Comparison of ENCODE assay signal across 8 mouse cellular contexts in genomic region chr5:124446301-124446881, GRCm38 (mm10). TPM values are rescaled to one million over a fixed set of nuclear protein-coding genes. Genes with fewer than 3 reads are reported as not detected.
A peak's percentile ranks its signal among the peaks of the same experiment; 100 is the strongest.
DNase-seq lines count a peak whose midpoint lies in the region; ATAC-seq and TF ChIP-seq lines count a peak whose summit lies in the region.

No protein-coding gene starts in this region.

- no peak for TF ChIP-seq CTCF in CH12.LX (conservative IDR thresholded peaks at IDR 0.05 in 1 of 2, IDR thresholded peaks at IDR 0.05 in 1 of 2; ENCODE audit: low read depth in 2 of 2, low read length in 2 of 2)
- peak; percentile 5; the same call in 1 of the 2 replicates for TF ChIP-seq CTCF in bone marrow, adult 2 months (IDR thresholded peaks at IDR 0.05; ENCODE audit: control insufficient read depth, insufficient read depth, low read length)
- peak; percentile 54 for TF ChIP-seq CTCF in stomach, postnatal 0 days (IDR thresholded peaks at IDR 0.05; ENCODE audit: low read depth)

- WGBS in bone marrow, adult 2 months: 2% methylated on average over 15 of the region's 15 CpGs
- 3% methylated on average over 15 of the region's 15 CpGs for WGBS in forebrain, embryonic 11.5 days
- WGBS in limb, embryonic 11.5 days: under 1% methylated on average over 15 of the region's 15 CpGs
- 4% methylated on average over 15 of the region's 15 CpGs for WGBS in midbrain, embryonic 11.5 days
- 1% methylated on average over 15 of the region's 15 CpGs for WGBS in stomach, postnatal 0 days

- dilution Hi-C loops in CH12.LX (cut with MboI; ENCODE audit: extremely low pct_ligation_motif_present, extremely low pct_unique_long_range_greater_than_20kb, low sequenced_read_pairs): no loop called here

- in situ Hi-C loops in CH12.LX (cut with MboI; ENCODE audit: low pct_ligation_motif_present, low pct_unique_long_range_greater_than_20kb, low sequenced_read_pairs): loop anchor here (25.0 kb wide), 1 partner anchor 416 kb away; the partner anchor contains the start of genes Ccdc92 and Zfp664

- peaks cover 92% of the 10 kb centered on the region for H3K79me2 ChIP-seq in CH12.LX (replicated peaks; ENCODE audit: control insufficient read depth, extremely low read depth, insufficient read depth, poor library complexity, severe bottlenecking)

- peak; percentile 59 for ATAC-seq in forebrain, embryonic 11.5 days (replicated peaks; ENCODE audit: low FRiP score)
- ATAC-seq in limb, embryonic 11.5 days (ENCODE audit: insufficient number of reproducible peaks, low FRiP score, low TSS enrichment, low read depth): peak; percentile 51
- peak; percentile 38; the same call in 1 of the 2 replicates for ATAC-seq in midbrain, embryonic 11.5 days (ENCODE audit: low FRiP score)
- peak; percentile 88 for ATAC-seq in stomach, postnatal 0 days (ENCODE audit: low FRiP score, low TSS enrichment)

- H3K9me3 ChIP-seq in CH12.LX (replicated peaks; ENCODE audit: low read length): no peaks in the 10 kb centered on the region
- no peaks in the 10 kb centered on the region for H3K9me3 ChIP-seq in forebrain, embryonic 11.5 days (ENCODE audit: control insufficient read depth, low read length)
- no peaks in the 10 kb centered on the region for H3K9me3 ChIP-seq in limb, embryonic 11.5 days (ENCODE audit: control insufficient read depth, low read length)
- H3K9me3 ChIP-seq in midbrain, embryonic 11.5 days (ENCODE audit: control insufficient read depth, low read length): no peaks in the 10 kb centered on the region
- H3K9me3 ChIP-seq in stomach, postnatal 0 days (ENCODE audit: control insufficient read depth, low read length): no peaks in the 10 kb centered on the region

- TF ChIP-seq EP300 in CH12.LX (IDR thresholded peaks at IDR 0.05; ENCODE audit: low read length): no peak
- TF ChIP-seq EP300 in stomach, postnatal 0 days (optimal IDR thresholded peaks at IDR 0.05): no peak

- intact Hi-C loops in heart, postnatal 36 days (cut with DNase I): loop anchor here (2.0 kb wide), 1 partner anchor 32 kb away; the partner anchor contains the start of gene Rilpl2
- intact Hi-C loops in left cerebral cortex, postnatal 25 days (cut with DNase I): no loop called here

- H3K27ac ChIP-seq in CH12.LX (ENCODE audit: insufficient read depth, low read depth): peak overlapping the region; percentile 77
- peak overlapping the region; percentile 92 for H3K27ac ChIP-seq in bone marrow, adult 2 months (ENCODE audit: control insufficient read depth, insufficient read depth, low read depth, low read length, poor library complexity)
- H3K27ac ChIP-seq in forebrain, embryonic 11.5 days (ENCODE audit: low read depth, low read length): peak overlapping the region; percentile 70
- H3K27ac ChIP-seq in limb, embryonic 11.5 days (replicated peaks; ENCODE audit: low read depth, low read length): 0 out of 2 replicates have a peak overlapping the region, but pooled peaks have one; percentile 80
- H3K27ac ChIP-seq in midbrain, embryonic 11.5 days (ENCODE audit: low read depth, low read length): peak overlapping the region; percentile 53; the same call in 1 of the 2 replicates
- peak overlapping the region; percentile 96 for H3K27ac ChIP-seq in stomach, postnatal 0 days (replicated peaks)

- peak overlapping the region; percentile 92 for H3K9ac ChIP-seq in CH12.LX (ENCODE audit: insufficient read depth, low read depth)
- peak overlapping the region; percentile 91 for H3K9ac ChIP-seq in forebrain, embryonic 11.5 days (ENCODE audit: low read length)
- H3K9ac ChIP-seq in limb, embryonic 11.5 days (ENCODE audit: low read length): peak overlapping the region; percentile 88
- peak overlapping the region; percentile 92 for H3K9ac ChIP-seq in midbrain, embryonic 11.5 days (ENCODE audit: low read length)
- peak overlapping the region; percentile 87 for H3K9ac ChIP-seq in stomach, postnatal 0 days (ENCODE audit: low read length)

- peaks cover 40 to 56% of the 10 kb centered on the region in 2 experiments for H3K36me3 ChIP-seq in CH12.LX (replicated peaks in 1 of 2; ENCODE audit: control insufficient read depth in 1 of 2, insufficient read depth in 1 of 2, low read length in 1 of 2)
- H3K36me3 ChIP-seq in forebrain, embryonic 11.5 days (ENCODE audit: control insufficient read depth, insufficient read depth, low read length): peaks cover 10% of the 10 kb centered on the region
- H3K36me3 ChIP-seq in limb, embryonic 11.5 days (ENCODE audit: control insufficient read depth, insufficient read depth, low read length): peaks cover 21% of the 10 kb centered on the region
- H3K36me3 ChIP-seq in midbrain, embryonic 11.5 days (ENCODE audit: control insufficient read depth, insufficient read depth, low read length): peaks cover 19% of the 10 kb centered on the region
- peaks cover 5% of the 10 kb centered on the region; the same call in 1 of the 2 replicates for H3K36me3 ChIP-seq in stomach, postnatal 0 days (ENCODE audit: control insufficient read depth, insufficient read depth, low read length)

- peak overlapping the region; percentile 64 for H3K4me2 ChIP-seq in CH12.LX (ENCODE audit: insufficient read depth, low read depth, poor library complexity, severe bottlenecking)
- H3K4me2 ChIP-seq in forebrain, embryonic 11.5 days (ENCODE audit: low read depth, low read length, severe bottlenecking): peak overlapping the region; percentile 93
- H3K4me2 ChIP-seq in limb, embryonic 11.5 days (ENCODE audit: low read depth, severe bottlenecking): peak overlapping the region; percentile 79
- H3K4me2 ChIP-seq in midbrain, embryonic 11.5 days: peak overlapping the region; percentile 90
- peak overlapping the region; percentile 88 for H3K4me2 ChIP-seq in stomach, postnatal 0 days (replicated peaks; ENCODE audit: low read depth)

- peaks cover 16 to 63% of the 10 kb centered on the region in 2 experiments for H3K4me1 ChIP-seq in CH12.LX (ENCODE audit: control insufficient read depth in 1 of 2, insufficient read depth in 2 of 2)
- H3K4me1 ChIP-seq in bone marrow, adult 2 months (ENCODE audit: control insufficient read depth, insufficient read depth, low read length): peaks cover 13% of the 10 kb centered on the region
- peaks cover 19% of the 10 kb centered on the region for H3K4me1 ChIP-seq in forebrain, embryonic 11.5 days (replicated peaks; ENCODE audit: control insufficient read depth, insufficient read depth, low read length)
- peaks cover 6% of the 10 kb centered on the region for H3K4me1 ChIP-seq in limb, embryonic 11.5 days (ENCODE audit: control insufficient read depth, insufficient read depth, low read length)
- peaks cover 19% of the 10 kb centered on the region for H3K4me1 ChIP-seq in midbrain, embryonic 11.5 days (ENCODE audit: control insufficient read depth, insufficient read depth, low read length)
- no peaks in the 10 kb centered on the region for H3K4me1 ChIP-seq in stomach, postnatal 0 days (replicated peaks; ENCODE audit: control insufficient read depth, insufficient read depth)

- DNase-seq in CH12.LX (ENCODE audit: extremely low read depth): peak; percentile 90
- DNase-seq in forebrain, embryonic 11.5 days (ENCODE audit: low spot score): peak; percentile 73
- peak; percentile 55 to 71 for DNase-seq in heart, postnatal 36 days
- peak; percentile 73 for DNase-seq in limb, embryonic 11.5 days (ENCODE audit: low spot score)
- peak; percentile 92 for DNase-seq in midbrain, embryonic 11.5 days (ENCODE audit: low spot score, missing footprints)
- peak; percentile 94 for DNase-seq in stomach, postnatal 0 days (ENCODE audit: low spot score)
- DNase-seq in left cerebral cortex, postnatal 25 days (ENCODE audit: low spot score in 2 of 2): no peak

- no peaks in the 10 kb centered on the region for H3K27me3 ChIP-seq in CH12.LX (replicated peaks)
- no peaks in the 10 kb centered on the region for H3K27me3 ChIP-seq in forebrain, embryonic 11.5 days (ENCODE audit: control insufficient read depth, insufficient read depth, low read length)
- no peaks in the 10 kb centered on the region for H3K27me3 ChIP-seq in limb, embryonic 11.5 days (ENCODE audit: control insufficient read depth, insufficient read depth, low read length)
- no peaks in the 10 kb centered on the region for H3K27me3 ChIP-seq in midbrain, embryonic 11.5 days (ENCODE audit: control insufficient read depth, insufficient read depth, low read length)
- no peaks in the 10 kb centered on the region for H3K27me3 ChIP-seq in stomach, postnatal 0 days (ENCODE audit: control insufficient read depth, insufficient read depth, low read length)

- TF ChIP-seq POLR2A in CH12.LX (IDR thresholded peaks at IDR 0.05; ENCODE audit: low read depth, low read length): peak; percentile 51; the same call in 1 of the 2 replicates
- no peak for TF ChIP-seq POLR2A in bone marrow, adult 2 months (IDR thresholded peaks at IDR 0.05; ENCODE audit: borderline replicate concordance, control insufficient read depth, low read depth, low read length)

- TF ChIP-seq RAD21 in CH12.LX (IDR thresholded peaks at IDR 0.05; ENCODE audit: low read depth, low read length): no peak

- H3K4me3 ChIP-seq in CH12.LX (replicated peaks in 1 of 3; ENCODE audit: low read depth in 2 of 3, low read length in 2 of 3, poor library complexity in 1 of 3): peak overlapping the region; percentile 69 to 88 (median 76)
- peak overlapping the region; percentile 82 for H3K4me3 ChIP-seq in bone marrow, adult 2 months (replicated peaks; ENCODE audit: control insufficient read depth, low read depth, low read length)
- peak overlapping the region; percentile 96 for H3K4me3 ChIP-seq in forebrain, embryonic 11.5 days (ENCODE audit: low read depth, low read length)
- H3K4me3 ChIP-seq in limb, embryonic 11.5 days (ENCODE audit: low read depth, low read length): peak overlapping the region; percentile 82
- peak overlapping the region; percentile 95 for H3K4me3 ChIP-seq in midbrain, embryonic 11.5 days (ENCODE audit: low read depth, low read length)
- peak overlapping the region; percentile 88 for H3K4me3 ChIP-seq in stomach, postnatal 0 days (ENCODE audit: low read depth, low read length)

RNA-seq across cellular contexts. Expression of gene Kmt5a, which starts 6.7 kb away (rescaled TPM):
- total RNA-seq in CH12.LX (2012; rRNA removed) (55.3 and 64.6 TPM in 2 replicates), CH12.LX (2014; rRNA removed) (60.9 and 62.8 TPM in 2 replicates)
- polyA plus RNA-seq in CH12.LX (2012; ENCODE audit: insufficient read length, low read depth): 151 and 154 TPM in 2 replicates
- 100.0 and 137 TPM in 2 replicates for polyA plus RNA-seq in bone marrow, adult 2 months (2011; ENCODE audit: insufficient read depth, insufficient read length, low replicate concordance, missing spikeins)
- 120 and 133 TPM in 2 replicates for polyA plus RNA-seq in forebrain, embryonic 11.5 days (2014; fragmentation: Nextera tagmentation; extraction: Ambion mirVana)
- 100 to 1,000 TPM; 191 to 237 TPM for total RNA-seq in heart, postnatal 36 days (2021)
- 102 and 121 TPM in 2 replicates for polyA plus RNA-seq in limb, embryonic 11.5 days (2014; fragmentation: Nextera tagmentation; extraction: Ambion mirVana)
- 76.6 and 90.0 TPM in 2 replicates for polyA plus RNA-seq in midbrain, embryonic 11.5 days (2014; fragmentation: Nextera tagmentation; extraction: Ambion mirVana)
- 64.1 and 90.2 TPM in 2 replicates for polyA plus RNA-seq in stomach, postnatal 0 days (2015; fragmentation: Nextera tagmentation; extraction: Ambion mirVana)
- 10 to 100 TPM; 57.6 to 66.0 TPM for total RNA-seq in left cerebral cortex, postnatal 25 days (2021)

RNA-seq across cellular contexts. Expression of gene Sbno1, which starts 20.6 kb away (rescaled TPM):
- total RNA-seq in CH12.LX (2012; rRNA removed) (38.3 and 44.2 TPM in 2 replicates), CH12.LX (2014; rRNA removed) (32.4 and 35.0 TPM in 2 replicates)
- 48.5 and 52.3 TPM in 2 replicates for polyA plus RNA-seq in CH12.LX (2012; ENCODE audit: insufficient read length, low read depth)
- polyA plus RNA-seq in bone marrow, adult 2 months (2011; ENCODE audit: insufficient read depth, insufficient read length, low replicate concordance, missing spikeins): 26.5 and 50.4 TPM in 2 replicates
- polyA plus RNA-seq in forebrain, embryonic 11.5 days (2014; fragmentation: Nextera tagmentation; extraction: Ambion mirVana): 87.3 and 92.8 TPM in 2 replicates
- 10 to 100 TPM; 65.3 to 71.7 TPM for total RNA-seq in heart, postnatal 36 days (2021)
- polyA plus RNA-seq in limb, embryonic 11.5 days (2014; fragmentation: Nextera tagmentation; extraction: Ambion mirVana): 84.9 and 85.7 TPM in 2 replicates
- 78.6 and 85.9 TPM in 2 replicates for polyA plus RNA-seq in midbrain, embryonic 11.5 days (2014; fragmentation: Nextera tagmentation; extraction: Ambion mirVana)
- polyA plus RNA-seq in stomach, postnatal 0 days (2015; fragmentation: Nextera tagmentation; extraction: Ambion mirVana): 44.8 and 45.2 TPM in 2 replicates
- total RNA-seq in left cerebral cortex, postnatal 25 days (2021): 100 to 1,000 TPM; 162 to 174 TPM

RNA-seq across cellular contexts. Expression of gene Rilpl2, which starts 31.8 kb away (rescaled TPM):
- 393 and 482 TPM in 2 replicates for total RNA-seq in CH12.LX (2012; rRNA removed)
- total RNA-seq in CH12.LX (2014; rRNA removed): 415 and 425 TPM in 2 replicates
- polyA plus RNA-seq in CH12.LX (2012; ENCODE audit: insufficient read length, low read depth): 354 and 405 TPM in 2 replicates
- polyA plus RNA-seq in bone marrow, adult 2 months (2011; ENCODE audit: insufficient read depth, insufficient read length, low replicate concordance, missing spikeins): 13.5 and 18.3 TPM in 2 replicates
- polyA plus RNA-seq in forebrain, embryonic 11.5 days (2014; fragmentation: Nextera tagmentation; extraction: Ambion mirVana): 20.7 and 22.1 TPM in 2 replicates
- total RNA-seq in heart, postnatal 36 days (2021): 1 to 10 TPM; 7.9 to 9.9 TPM
- polyA plus RNA-seq in limb, embryonic 11.5 days (2014; fragmentation: Nextera tagmentation; extraction: Ambion mirVana): 28.7 and 29.3 TPM in 2 replicates
- polyA plus RNA-seq in midbrain, embryonic 11.5 days (2014; fragmentation: Nextera tagmentation; extraction: Ambion mirVana): 19.6 and 23.1 TPM in 2 replicates
- 19.3 and 20.7 TPM in 2 replicates for polyA plus RNA-seq in stomach, postnatal 0 days (2015; fragmentation: Nextera tagmentation; extraction: Ambion mirVana)
- 10 to 100 TPM; 18.6 to 19.7 TPM for total RNA-seq in left cerebral cortex, postnatal 25 days (2021)

RNA-seq across cellular contexts. Expression of gene Snrnp35, which starts 36.5 kb away (rescaled TPM):
- total RNA-seq in CH12.LX (2012; rRNA removed) (23.3 and 27.4 TPM in 2 replicates), CH12.LX (2014; rRNA removed) (13.9 and 14.9 TPM in 2 replicates)
- 29.0 and 36.3 TPM in 2 replicates for polyA plus RNA-seq in CH12.LX (2012; ENCODE audit: insufficient read length, low read depth)
- 12.7 and 24.2 TPM in 2 replicates for polyA plus RNA-seq in bone marrow, adult 2 months (2011; ENCODE audit: insufficient read depth, insufficient read length, low replicate concordance, missing spikeins)
- polyA plus RNA-seq in forebrain, embryonic 11.5 days (2014; fragmentation: Nextera tagmentation; extraction: Ambion mirVana): 14.3 and 17.3 TPM in 2 replicates
- total RNA-seq in heart, postnatal 36 days (2021): 10 to 100 TPM in 1 of 2 experiments, 1 to 10 TPM in 1; 9.7 to 18.2 TPM
- 14.1 and 15.3 TPM in 2 replicates for polyA plus RNA-seq in limb, embryonic 11.5 days (2014; fragmentation: Nextera tagmentation; extraction: Ambion mirVana)
- 15.6 and 17.3 TPM in 2 replicates for polyA plus RNA-seq in midbrain, embryonic 11.5 days (2014; fragmentation: Nextera tagmentation; extraction: Ambion mirVana)
- polyA plus RNA-seq in stomach, postnatal 0 days (2015; fragmentation: Nextera tagmentation; extraction: Ambion mirVana): 9.1 and 10.8 TPM in 2 replicates
- 10 to 100 TPM; 21.0 to 27.2 TPM for total RNA-seq in left cerebral cortex, postnatal 25 days (2021)

Comparison
In these comparisons a context has a peak if more than half of its experiments do, and no peak if none do; other contexts are left out.
1. DNase-seq: peak in CH12.LX (single experiment), forebrain, embryonic 11.5 days (single experiment), heart, postnatal 36 days (2 of 2), limb, embryonic 11.5 days (single experiment), midbrain, embryonic 11.5 days (single experiment) and stomach, postnatal 0 days (single experiment); none in left cerebral cortex, postnatal 25 days (0 of 2).
2. CTCF ChIP-seq: peak in bone marrow, adult 2 months (single experiment) and stomach, postnatal 0 days (single experiment); none in CH12.LX (0 of 2).
3. ATAC-seq: peak in every context shown above with its lines; median percentile 88 in stomach, postnatal 0 days; 59 in forebrain, embryonic 11.5 days; 51 in limb, embryonic 11.5 days; 38 in midbrain, embryonic 11.5 days.
4. RNA of gene Rilpl2, which starts 31.8 kb away (polyA plus RNA-seq): 354 to 405 TPM in CH12.LX; 28.7 to 29.3 TPM in limb, embryonic 11.5 days, 19.6 to 23.1 TPM in midbrain, embryonic 11.5 days, 20.7 to 22.1 TPM in forebrain, embryonic 11.5 days, 19.3 to 20.7 TPM in stomach, postnatal 0 days and 13.5 to 18.3 TPM in bone marrow, adult 2 months; every median in the first group is over 10 times any median in the second.
5. Peak in every context shown above with its lines, with median percentiles within 50 percentile points of each other: H3K27ac ChIP-seq, H3K4me2 ChIP-seq, H3K4me3 ChIP-seq and H3K9ac ChIP-seq.